Mouse (Mus musculus) lung, embryonic 15.5 days (tissue): ENCODE measurements around the gene Nek6. TPM values are rescaled to one million over a fixed set of nuclear protein-coding genes. Genes with fewer than 3 reads are reported as not detected.

Experiments
- ATAC-seq: fragments of 200-750 bp; cut with Nextera tagmentation; 2 replicates; pipeline ENCODE4 v1.8.0; 2017; ENCODE audit warnings: moderate number of reproducible peaks, borderline replicate concordance; ENCODE audit not compliant: low FRiP score, low TSS enrichment; ENCODE audit errors: extremely low read depth
- H3K27ac ChIP-seq: fragments of 300-500 bp; sonication (generic); 2 replicates; pipeline ENCODE4 v1.5.1; 2015; ENCODE audit warnings: moderate library complexity, mild to moderate bottlenecking, inconsistent platforms
- H3K27me3 ChIP-seq: fragments of 300-500 bp; sonication (generic); 2 replicates; pipeline ENCODE4 v1.6.1; 2015; ENCODE audit warnings: inconsistent platforms
- H3K36me3 ChIP-seq: fragments of 300-500 bp; sonication (generic); 2 replicates; pipeline ENCODE4 v1.6.1; 2015; ENCODE audit warnings: inconsistent platforms
- H3K4me1 ChIP-seq: fragments of 300-500 bp; sonication (generic); 2 replicates; pipeline ENCODE4 v1.6.1; 2015; ENCODE audit warnings: inconsistent platforms
- H3K4me2 ChIP-seq: fragments of 300-500 bp; sonication (generic); 2 replicates; pipeline ENCODE4 v1.6.1; 2015; ENCODE audit warnings: inconsistent platforms, mild to moderate bottlenecking, moderate library complexity
- H3K4me3 ChIP-seq: fragments of 300-500 bp; sonication (generic); 2 replicates; pipeline ENCODE4 v1.5.1; 2015; ENCODE audit warnings: mild to moderate bottlenecking, inconsistent platforms
- H3K9ac ChIP-seq: fragments of 300-500 bp; sonication (generic); 2 replicates; pipeline ENCODE4 v1.6.1; 2015; ENCODE audit warnings: inconsistent platforms
- H3K9me3 ChIP-seq: fragments of 300-500 bp; sonication (generic); 2 replicates; pipeline ENCODE4 v1.6.1; 2016; ENCODE audit warnings: inconsistent platforms
- WGBS: fragments of 180-500 bp; shearing (Covaris S2); methylation state at CpG from one replicate; pipeline ENCODE4 v1.1.7; 2015; 5-methylcytosine and 5-hydroxymethylcytosine counted together
- polyA plus RNA-seq: library from polyadenylated mRNA; unstranded; fragments of >200 nt; fragmentation: Nextera tagmentation; extraction: Ambion mirVana; gene quantifications from 2 replicates; pipeline ENCODE4 v1.2.1, GENCODE M21; 2015

Nek6 gene
- polyA plus RNA-seq, 1 experiment from 2014 or later, result 129 TPM

DNA sequence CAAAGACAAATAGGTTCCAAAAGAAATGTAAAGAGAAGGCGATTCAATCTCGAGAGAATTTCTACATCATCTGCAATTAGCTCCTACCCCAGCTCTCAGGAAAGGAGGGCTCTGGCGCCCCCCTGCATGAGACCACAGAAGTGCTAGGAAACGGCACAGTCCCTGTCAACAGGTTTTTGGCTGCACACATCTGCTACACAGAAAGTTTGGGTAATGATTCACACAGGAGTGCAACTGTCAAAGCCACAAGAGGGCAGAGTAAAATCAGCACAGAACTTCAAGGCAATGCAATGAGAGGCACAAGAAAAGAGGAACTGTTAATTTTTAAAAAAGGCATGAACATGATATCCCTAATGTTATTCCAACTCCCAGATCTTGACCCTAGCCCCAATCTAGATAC is 104.6 kb downstream of the Nek6 start:
- 49% methylated on average over 4 of the region's 4 CpGs for WGBS
- no peak for ATAC-seq

DNA sequence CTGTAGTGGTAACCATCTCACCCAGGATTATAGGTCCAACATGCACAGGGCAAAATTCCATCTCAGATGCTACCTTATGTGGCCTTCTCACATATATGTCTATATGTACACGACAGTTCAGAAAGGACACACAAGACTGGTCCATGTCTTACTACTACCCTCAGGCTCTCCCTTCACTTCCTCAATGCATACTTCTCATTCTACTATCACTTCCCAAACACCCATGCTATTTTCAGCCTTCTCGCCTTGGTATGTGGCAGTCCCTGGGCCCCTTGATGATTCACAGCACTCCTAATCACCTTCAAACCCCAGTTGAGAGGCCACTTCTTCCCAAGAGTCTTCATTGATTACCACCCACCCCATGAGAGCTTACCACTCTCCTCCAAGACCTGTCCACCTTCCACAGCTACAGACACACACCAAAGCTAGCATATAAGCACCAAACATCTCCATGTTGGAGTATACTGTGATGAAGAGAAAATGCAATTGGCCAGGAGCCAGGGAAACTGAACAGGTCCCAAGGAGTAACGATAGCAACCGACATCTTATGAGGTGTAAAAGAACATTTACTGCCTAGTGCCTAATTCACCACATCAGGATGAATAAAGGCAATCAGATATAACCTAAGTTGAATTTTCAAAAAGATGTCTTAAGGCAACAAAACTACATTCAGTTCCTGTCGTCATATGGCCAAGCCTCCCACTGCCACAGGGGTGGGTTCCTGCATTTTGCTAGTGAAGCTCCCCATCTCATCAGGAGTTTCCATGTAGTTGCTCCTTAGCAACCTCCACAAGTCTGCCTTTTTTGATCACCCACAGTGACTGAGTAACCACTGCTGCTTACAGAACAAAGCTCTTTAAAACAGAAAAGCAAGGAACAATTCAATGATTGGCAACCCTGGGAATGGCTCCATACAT is 105.8 kb downstream of the Nek6 start:
- WGBS, result 83% methylated on average over 5 of the region's 5 CpGs
- H3K4me3 ChIP-seq, result no peak overlapping the region
- no peak overlapping the region for H3K4me2 ChIP-seq
- no peaks in the 10 kb centered on the region for H3K27me3 ChIP-seq
- H3K4me1 ChIP-seq, result no peaks in the 10 kb centered on the region
- peaks cover 33% of the 10 kb centered on the region for H3K36me3 ChIP-seq
- no peak overlapping the region for H3K27ac ChIP-seq
- ATAC-seq, result no peak
- H3K9me3 ChIP-seq, result no peaks in the 10 kb centered on the region
- H3K9ac ChIP-seq, result no peak overlapping the region

More for the DNA sequence above, 104.6 kb downstream of the Nek6 start:
- no peaks in the 10 kb centered on the region for H3K4me1 ChIP-seq
- H3K9ac ChIP-seq, result no peak overlapping the region
- no peaks in the 10 kb centered on the region for H3K27me3 ChIP-seq
- no peak overlapping the region for H3K4me3 ChIP-seq
- no peak overlapping the region for H3K4me2 ChIP-seq
- no peak overlapping the region for H3K27ac ChIP-seq
- no peaks in the 10 kb centered on the region for H3K9me3 ChIP-seq
- peaks cover 27% of the 10 kb centered on the region for H3K36me3 ChIP-seq

DNA sequence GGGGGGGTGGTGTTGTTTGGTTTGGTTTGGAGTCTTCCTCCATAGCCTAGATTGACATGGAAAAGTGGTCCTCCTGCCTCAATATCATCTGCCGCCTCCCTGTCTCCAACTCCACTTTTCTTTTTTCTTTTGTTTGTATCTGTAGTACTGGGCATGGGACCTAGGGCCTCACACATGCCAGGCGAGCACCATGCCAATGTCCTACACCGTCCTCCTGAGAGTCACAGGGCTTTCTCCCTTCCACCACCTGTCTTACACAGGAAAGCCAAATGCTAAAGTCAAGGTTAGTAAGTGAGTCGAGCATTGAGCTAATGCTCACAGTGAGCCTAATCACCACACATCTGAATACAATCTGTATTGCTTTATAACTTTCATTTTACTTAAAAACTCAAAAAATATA is 108.3 kb downstream of the Nek6 start:
- Histone ChIP-seq H3K9me3 (no peaks in the 10 kb centered on the region), H3K27me3 (no peaks in the 10 kb centered on the region), H3K36me3 (peaks cover 26% of the 10 kb centered on the region), H3K27ac (no peak overlapping the region), H3K4me3 (no peak overlapping the region), H3K4me1 (no peaks in the 10 kb centered on the region), H3K9ac (no peak overlapping the region), H3K4me2 (no peak overlapping the region)
- ATAC-seq, result no peak
- WGBS, result 89% methylated on average over 4 of the region's 4 CpGs

DNA sequence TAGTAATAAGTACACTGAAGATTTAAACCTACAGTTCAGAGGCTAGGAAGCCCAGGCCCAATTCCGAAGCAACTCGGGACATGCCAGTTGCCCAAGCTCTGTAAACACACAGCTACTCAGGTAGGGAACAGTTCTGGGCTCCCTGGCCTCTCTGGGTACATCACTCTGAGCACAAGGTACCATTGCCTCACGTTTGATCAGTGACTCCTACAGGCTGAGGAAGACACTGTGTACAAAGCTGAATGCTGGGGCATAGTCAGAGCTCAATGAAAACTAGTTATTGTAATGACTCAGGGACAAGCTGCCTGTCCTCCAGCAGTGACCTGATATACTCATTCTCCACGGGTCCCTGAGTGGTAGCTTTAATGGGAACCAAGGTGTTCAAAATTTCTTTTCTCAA is 109.6 kb downstream of the Nek6 start:
- no peak for ATAC-seq
- no peaks in the 10 kb centered on the region for H3K9me3 ChIP-seq

DNA sequence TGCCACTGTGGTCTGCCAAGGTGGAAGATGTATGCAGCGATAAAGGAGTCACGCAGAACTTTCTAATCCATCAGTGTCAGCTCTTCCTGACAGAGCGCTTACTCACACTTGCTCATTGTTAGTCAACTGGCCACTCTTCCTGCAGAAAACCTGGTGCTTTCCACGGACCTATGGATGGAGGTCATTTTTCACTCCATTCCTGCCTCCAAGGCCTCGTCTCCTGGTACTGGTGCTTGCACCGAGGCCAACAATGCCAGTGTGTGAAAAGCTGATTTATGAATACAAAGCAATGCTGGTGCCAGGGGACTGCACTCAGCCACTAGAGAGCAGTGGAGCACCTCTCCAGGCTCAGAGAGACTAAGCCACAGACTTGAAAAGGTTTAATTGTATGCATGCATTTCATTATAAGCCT is 110.2 kb downstream of the Nek6 start:
- 58% methylated on average over 6 of the region's 6 CpGs for WGBS
- no peak overlapping the region for H3K27ac ChIP-seq
- H3K4me2 ChIP-seq, result no peak overlapping the region
- no peaks in the 10 kb centered on the region for H3K9me3 ChIP-seq
- no peak overlapping the region for H3K9ac ChIP-seq
- no peaks in the 10 kb centered on the region for H3K27me3 ChIP-seq
- H3K36me3 ChIP-seq, result peaks cover 37% of the 10 kb centered on the region
- ATAC-seq, result no peak
- no peaks in the 10 kb centered on the region for H3K4me1 ChIP-seq
- no peak overlapping the region for H3K4me3 ChIP-seq

More for the DNA sequence above, 109.6 kb downstream of the Nek6 start:
- H3K4me1 ChIP-seq, result no peaks in the 10 kb centered on the region
- no peak overlapping the region for H3K9ac ChIP-seq
- peaks cover 31% of the 10 kb centered on the region for H3K36me3 ChIP-seq
- no peaks in the 10 kb centered on the region for H3K27me3 ChIP-seq
- 81% methylated on average over 4 of the region's 4 CpGs for WGBS
- no peak overlapping the region for H3K4me3 ChIP-seq
- H3K27ac ChIP-seq, result no peak overlapping the region
- H3K4me2 ChIP-seq, result no peak overlapping the region

DNA sequence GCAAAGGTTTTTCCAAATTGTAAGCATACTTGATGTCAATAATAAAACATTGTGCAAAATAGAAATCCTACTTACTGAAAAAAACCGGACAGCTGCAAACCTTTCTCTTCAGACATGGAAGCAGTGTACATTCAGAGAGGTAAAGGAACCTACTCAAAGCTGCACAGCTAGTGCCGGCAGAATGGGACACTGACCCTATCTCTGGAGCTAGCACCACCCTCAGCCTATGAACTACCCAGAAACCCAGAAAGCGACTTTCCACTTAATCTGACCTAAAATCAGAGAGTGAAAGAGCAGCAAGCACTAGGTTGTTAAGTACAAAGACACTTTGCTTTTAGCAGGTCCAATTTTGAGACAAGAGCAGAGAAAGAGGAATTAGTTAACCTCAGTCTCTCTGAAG is 112.0 kb downstream of the Nek6 start:
- H3K27ac ChIP-seq, result no peak overlapping the region
- no peak for ATAC-seq
- H3K4me2 ChIP-seq, result no peak overlapping the region
- peaks cover 42% of the 10 kb centered on the region for H3K36me3 ChIP-seq
- H3K4me1 ChIP-seq, result no peaks in the 10 kb centered on the region
- H3K9me3 ChIP-seq, result no peaks in the 10 kb centered on the region
- H3K4me3 ChIP-seq, result no peak overlapping the region
- H3K27me3 ChIP-seq, result no peaks in the 10 kb centered on the region
- no peak overlapping the region for H3K9ac ChIP-seq
- 79% methylated on average over 3 of the region's 3 CpGs for WGBS

DNA sequence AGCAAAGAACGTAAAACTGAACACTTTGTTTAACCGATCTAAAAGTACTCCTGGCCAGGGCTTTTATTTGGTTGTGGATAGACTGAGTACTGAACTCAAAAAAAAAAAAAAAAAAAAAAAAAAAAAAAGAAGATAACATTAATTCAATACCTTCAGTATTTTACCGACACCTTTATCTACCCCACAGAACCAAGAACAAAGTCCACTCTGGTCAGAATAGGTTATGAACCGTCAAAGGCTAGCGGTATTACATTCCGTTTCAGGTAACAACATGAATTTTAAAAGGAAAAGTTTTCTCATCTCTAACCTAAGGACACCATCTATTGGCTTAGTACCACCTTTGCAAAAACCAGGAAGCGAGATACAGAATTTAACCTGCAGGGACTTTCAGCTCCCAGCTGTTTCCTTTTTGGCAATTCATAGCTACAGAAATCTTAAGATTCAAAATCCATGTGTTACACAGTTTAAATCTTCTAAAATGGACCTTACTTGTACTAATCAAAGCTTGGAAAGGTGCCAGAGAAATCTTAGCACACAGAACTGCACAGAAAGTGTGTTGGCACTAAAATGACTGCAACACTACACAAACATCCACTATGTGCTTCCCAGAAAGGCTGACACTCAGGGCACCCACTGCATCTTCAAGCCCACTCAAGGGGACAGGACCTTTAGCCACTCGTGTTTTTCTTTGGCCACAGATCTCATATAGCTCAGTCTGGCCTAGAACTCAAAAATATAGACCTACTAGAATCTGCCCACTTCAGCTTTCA is 112.6 kb downstream of the Nek6 start:
- Histone ChIP-seq H3K9me3 (no peaks in the 10 kb centered on the region), H3K36me3 (peaks cover 45% of the 10 kb centered on the region), H3K27me3 (no peaks in the 10 kb centered on the region), H3K4me3 (no peak overlapping the region), H3K9ac (no peak overlapping the region), H3K27ac (no peak overlapping the region), H3K4me1 (no peaks in the 10 kb centered on the region), H3K4me2 (no peak overlapping the region)
- no peak for ATAC-seq
- WGBS, result 86% methylated on average over 8 of the region's 8 CpGs

DNA sequence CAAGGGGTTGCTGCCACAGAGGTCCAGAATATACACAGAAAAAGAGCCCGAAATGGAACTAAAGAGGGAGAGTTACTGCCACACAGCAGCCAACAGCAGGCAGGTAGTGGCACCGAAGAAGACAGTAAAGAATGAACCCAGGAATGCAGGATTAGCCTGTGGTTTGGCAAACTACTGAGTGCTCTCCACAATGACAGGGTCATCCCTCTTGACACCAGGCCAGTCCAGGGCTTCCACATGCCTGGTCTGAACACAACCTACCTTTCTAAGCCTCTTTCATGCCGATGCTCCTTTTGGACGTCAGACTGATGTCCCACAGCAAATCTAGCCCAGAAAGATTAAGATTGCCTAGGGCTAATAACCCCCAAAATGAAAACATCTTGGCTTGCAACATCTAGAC is 117.4 kb downstream of the Nek6 start:
- WGBS, result 89% methylated on average over 4 of the region's 4 CpGs
- no peaks in the 10 kb centered on the region for H3K9me3 ChIP-seq
- H3K4me3 ChIP-seq, result no peak overlapping the region
- no peaks in the 10 kb centered on the region for H3K4me1 ChIP-seq
- H3K27me3 ChIP-seq, result no peaks in the 10 kb centered on the region
- ATAC-seq, result no peak
- no peak overlapping the region for H3K9ac ChIP-seq
- no peak overlapping the region for H3K27ac ChIP-seq
- no peak overlapping the region for H3K4me2 ChIP-seq
- H3K36me3 ChIP-seq, result peaks cover 71% of the 10 kb centered on the region

DNA sequence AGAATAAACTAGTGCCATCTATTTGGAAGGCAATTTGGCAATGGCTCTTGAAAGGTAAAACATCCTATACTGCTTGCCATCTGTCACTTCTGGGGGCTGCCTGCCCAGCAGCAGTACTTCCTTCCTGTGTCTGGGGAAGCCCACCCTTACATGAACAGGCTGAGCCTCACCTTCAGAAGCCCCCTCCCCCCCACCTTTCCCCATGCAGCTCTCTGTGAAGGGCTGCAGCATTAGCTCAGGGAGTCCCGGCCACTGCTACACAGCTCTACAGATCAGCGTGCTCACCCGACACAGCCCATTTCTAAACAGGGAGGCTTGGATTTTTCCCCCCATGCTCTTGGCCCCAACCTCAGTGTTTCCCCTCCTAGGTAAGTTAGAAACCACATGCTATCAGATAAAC is 118.0 kb downstream of the Nek6 start:
- Histone ChIP-seq H3K9me3 (no peaks in the 10 kb centered on the region), H3K4me2 (no peak overlapping the region), H3K36me3 (peaks cover 78% of the 10 kb centered on the region), H3K4me3 (no peak overlapping the region), H3K27me3 (no peaks in the 10 kb centered on the region), H3K4me1 (no peaks in the 10 kb centered on the region), H3K9ac (no peak overlapping the region), H3K27ac (no peak overlapping the region)
- 82% methylated on average over 3 of the region's 3 CpGs for WGBS
- no peak for ATAC-seq

DNA sequence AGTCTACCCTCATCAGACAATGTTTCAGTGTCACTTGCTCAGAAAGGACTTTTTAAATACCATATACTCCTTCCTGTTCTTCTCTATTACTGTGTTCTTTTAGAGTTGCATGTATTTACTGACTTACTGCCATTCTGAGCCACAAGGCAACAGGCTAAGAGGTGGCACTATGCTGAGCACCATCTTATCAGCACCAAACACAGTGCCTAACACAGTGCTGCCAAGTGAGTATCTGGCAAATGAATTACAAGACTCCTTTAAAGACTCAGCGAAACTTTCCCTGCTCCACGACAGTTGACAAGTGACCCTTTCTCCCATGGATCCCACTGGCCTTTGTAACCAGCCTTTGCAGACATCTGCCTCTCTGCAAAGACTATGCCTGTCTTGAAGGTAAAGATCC is 119.1 kb downstream of the Nek6 start:
- no peak overlapping the region for H3K9ac ChIP-seq
- H3K9me3 ChIP-seq, result no peaks in the 10 kb centered on the region
- 86% methylated on average over 2 of the region's 2 CpGs for WGBS
- H3K4me3 ChIP-seq, result no peak overlapping the region
- no peaks in the 10 kb centered on the region for H3K27me3 ChIP-seq
- no peak overlapping the region for H3K27ac ChIP-seq
- peaks cover 88% of the 10 kb centered on the region for H3K36me3 ChIP-seq
- H3K4me1 ChIP-seq, result no peaks in the 10 kb centered on the region
- no peak for ATAC-seq
- H3K4me2 ChIP-seq, result no peak overlapping the region

DNA sequence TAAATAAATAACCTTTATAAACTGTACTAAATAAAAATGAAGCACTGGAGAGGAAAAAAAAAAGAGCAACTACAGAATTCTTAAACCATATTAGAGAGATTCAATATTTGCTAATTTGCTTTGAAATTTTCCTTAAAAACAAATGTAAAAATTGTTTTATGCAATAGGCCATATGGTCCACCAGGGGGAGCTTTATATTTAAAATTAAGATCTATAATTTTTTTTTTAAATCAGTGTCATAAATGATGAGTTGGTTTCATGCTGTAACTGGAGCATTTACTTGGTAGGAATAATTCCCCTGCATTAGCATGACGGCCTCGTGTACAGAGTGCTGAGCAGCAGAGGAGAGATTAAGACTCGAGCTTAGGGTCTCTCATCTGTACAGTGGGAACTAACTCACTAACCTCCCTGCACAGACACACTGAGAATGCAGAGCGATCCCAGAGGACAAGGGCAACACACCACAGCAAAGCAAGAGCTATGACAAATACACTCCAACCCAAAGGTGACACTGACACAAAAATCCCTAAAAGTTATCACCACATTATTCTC is 126.3 kb downstream of the Nek6 start:
- Histone ChIP-seq H3K9me3 (no peaks in the 10 kb centered on the region), H3K36me3 (peaks cover 77% of the 10 kb centered on the region), H3K4me2 (no peak overlapping the region), H3K4me1 (peaks cover 5% of the 10 kb centered on the region), H3K9ac (no peak overlapping the region), H3K27me3 (no peaks in the 10 kb centered on the region), H3K27ac (no peak overlapping the region), H3K4me3 (no peak overlapping the region)
- WGBS, result 78% methylated on average over 4 of the region's 4 CpGs
- no peak for ATAC-seq

DNA sequence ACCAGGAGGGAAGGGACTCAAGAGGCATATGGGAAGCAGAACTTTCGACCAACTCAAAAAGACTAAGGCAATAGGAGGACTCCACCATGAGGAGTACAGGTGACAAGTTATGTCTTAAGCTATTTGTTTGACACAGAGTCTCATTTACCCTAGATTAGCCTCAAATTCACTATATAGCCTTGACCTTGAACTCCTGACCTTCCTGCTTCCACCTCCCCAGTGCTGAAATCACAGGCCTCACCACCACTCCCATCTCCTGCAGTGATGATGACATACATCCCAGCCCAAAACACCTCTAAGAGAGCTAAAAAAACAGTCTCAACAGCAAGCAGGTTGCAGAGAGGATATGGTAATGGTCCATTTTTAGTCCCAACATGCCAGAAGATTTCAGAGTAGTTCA is 130.3 kb downstream of the Nek6 start:
- no peak overlapping the region for H3K27ac ChIP-seq
- no peak overlapping the region for H3K4me3 ChIP-seq
- H3K9me3 ChIP-seq, result no peaks in the 10 kb centered on the region
- no peak overlapping the region for H3K9ac ChIP-seq
- WGBS, result 90% methylated on average over 1 of the region's 1 CpGs
- H3K36me3 ChIP-seq, result peaks cover 42% of the 10 kb centered on the region
- peaks cover 9% of the 10 kb centered on the region for H3K4me1 ChIP-seq
- H3K4me2 ChIP-seq, result no peak overlapping the region
- no peaks in the 10 kb centered on the region for H3K27me3 ChIP-seq
- ATAC-seq, result no peak
